Mouse (Mus musculus): ENCODE data around the gene Ermard.

Gene Ermard

DNA sequence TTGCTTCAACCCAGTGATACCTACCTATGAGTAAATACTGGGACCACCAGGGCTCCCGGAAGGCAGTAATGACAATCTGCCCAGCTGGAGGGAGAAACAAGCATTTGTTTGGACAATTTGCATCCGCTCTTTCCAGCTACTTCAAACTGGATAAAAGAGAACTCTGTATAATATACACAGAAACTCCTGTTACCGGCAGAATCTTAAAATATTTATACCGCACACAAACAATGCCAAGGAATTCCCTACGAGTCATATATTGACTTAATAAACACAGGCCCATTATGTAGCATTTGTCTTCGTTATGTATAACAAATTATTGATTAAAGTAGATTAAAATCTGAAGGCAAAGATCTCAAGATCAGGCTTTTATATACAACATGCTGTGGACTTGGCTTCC, 79.6 kb downstream of the Ermard start:
- DNase-seq (ENCODE audit: low read depth), result no peak

DNA sequence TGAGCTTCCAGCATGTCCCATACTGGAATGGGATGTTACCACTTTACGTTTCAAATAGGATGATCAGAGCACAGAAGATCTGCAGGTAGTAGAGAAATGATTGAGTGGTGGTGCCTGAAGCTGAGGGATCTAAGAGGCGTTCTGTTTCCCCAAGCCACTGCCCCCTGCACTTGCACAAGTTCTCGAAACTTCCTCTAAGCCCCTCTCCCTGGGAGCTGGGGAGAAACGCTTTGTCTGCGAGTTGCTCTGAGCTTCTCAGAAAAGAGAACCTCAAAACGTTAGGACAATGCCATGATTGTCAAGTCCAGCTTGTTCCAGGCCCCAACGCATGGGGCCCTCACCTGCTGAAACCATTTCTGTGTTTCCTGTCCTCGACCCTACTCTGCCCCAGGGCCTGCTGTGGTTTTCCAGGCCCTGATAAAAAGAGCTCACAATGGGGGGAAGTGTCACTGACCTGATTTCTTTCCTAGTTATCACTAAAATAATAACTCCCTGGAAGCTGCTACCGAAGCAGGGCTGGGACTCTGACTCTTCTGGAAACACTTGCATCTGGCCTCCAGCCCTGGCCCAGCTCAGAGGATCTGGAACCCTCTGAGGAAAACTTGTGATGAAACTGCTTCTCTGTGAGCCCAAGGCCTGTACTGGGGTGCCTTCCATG, 88.8 kb downstream of the Ermard start:
- DNase-seq (ENCODE audit: low read depth), result no peak

GRCm38 (mm10) chr17:15130288-15130656, 89.3 kb downstream of the Ermard start:
- DNase-seq (ENCODE audit: low read depth), result no peak

- no peak for DNase-seq (ENCODE audit: low read depth)
Measured at GRCm38 (mm10) chr17:15134905-15135669, 94.1 kb downstream of the Ermard start.

GRCm38 (mm10) chr17:15137443-15137842, 96.4 kb downstream of the Ermard start:
- DNase-seq (ENCODE audit: low read depth), result peak; percentile 33
